Mouse (Mus musculus) skeletal muscle tissue, adult 2 months (tissue): ENCODE data around the gene Fry.

Source experiments
- DNase-seq: peaks from one replicate; pipeline ENCODE4 v3.0.0-alpha.2; 2012; ENCODE audit warnings: low read depth, low spot score

The Fry gene

DNA sequence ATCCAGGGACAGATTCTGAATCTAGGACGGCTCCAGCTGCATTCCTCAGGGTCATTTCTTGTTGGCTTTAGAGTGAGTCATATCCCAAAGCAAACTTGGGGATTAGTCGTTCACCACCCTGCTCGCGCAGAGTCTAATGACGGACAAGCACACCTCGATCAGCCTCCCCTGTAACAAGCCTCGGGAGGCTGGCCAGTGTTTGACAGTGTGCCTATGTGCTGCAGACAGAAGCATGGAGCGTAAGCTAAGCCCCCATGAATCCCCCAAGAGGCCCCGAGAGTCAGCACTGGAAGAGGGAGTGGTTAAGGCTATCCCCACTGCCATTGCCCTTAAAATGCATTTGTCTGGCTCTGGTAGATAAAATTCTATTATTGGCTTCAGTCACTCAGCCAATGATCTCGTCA is 214.9 kb downstream of the Fry start:
- no peak for DNase-seq

DNA sequence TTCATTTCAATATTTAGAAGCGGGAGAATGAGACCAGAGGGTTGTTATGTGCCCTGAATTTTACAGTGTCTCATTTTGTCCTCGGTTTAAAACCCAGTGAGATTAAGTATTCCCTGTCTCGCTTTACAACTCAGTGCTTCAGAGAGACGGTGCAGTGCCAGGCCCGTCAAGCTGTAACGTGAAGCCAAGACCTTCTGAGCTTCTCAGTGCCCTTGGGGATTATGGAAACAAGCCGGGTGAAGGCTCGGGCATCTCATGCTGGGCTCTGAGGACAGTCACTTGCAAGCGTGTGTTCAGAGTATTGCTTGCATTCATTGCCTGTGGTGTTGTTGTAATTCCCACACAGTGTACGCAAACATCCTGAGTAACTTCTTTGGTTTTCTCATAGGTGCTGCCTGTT is 218.0 kb downstream of the Fry start:
- peak; percentile 85 for DNase-seq

DNA sequence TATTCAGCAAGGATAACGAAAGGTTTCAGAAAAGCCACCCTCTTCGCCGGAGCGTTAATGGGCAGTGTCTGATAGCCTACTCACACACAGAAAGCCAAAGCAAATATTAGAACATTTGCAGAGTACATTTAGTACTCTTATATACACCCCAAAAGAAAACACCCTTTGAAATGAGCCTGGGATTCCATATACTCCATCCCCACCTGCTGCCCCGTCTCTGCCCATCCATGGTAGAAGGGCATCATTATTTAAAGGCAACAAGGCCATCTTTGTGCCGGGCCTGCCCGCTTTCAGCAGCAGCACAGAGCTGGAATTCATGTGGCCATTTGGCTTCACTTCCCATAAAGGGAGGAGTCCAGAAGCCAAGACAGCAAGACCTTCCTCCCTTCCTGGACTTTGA is 219.3 kb downstream of the Fry start:
- no peak for DNase-seq

DNA sequence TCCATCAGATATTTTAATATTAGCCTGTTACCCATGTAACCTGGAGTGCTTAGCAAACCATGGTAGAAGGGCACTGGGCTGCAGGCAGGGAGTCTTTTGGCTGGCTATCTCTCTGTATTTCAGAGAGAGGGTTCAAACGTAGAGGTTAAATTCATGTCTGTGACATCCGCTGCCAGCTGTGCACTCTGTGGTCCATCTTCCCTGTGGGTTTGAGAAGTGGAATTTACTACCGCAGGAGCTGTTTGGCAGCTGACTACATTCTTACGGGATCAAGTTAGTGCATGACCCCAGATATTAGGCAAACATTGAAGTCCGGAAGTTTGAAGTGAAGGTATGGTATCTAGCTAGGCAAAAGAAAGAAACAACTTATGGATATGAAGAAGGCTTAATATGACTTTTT is 222.5 kb downstream of the Fry start:
- DNase-seq = no peak

DNA sequence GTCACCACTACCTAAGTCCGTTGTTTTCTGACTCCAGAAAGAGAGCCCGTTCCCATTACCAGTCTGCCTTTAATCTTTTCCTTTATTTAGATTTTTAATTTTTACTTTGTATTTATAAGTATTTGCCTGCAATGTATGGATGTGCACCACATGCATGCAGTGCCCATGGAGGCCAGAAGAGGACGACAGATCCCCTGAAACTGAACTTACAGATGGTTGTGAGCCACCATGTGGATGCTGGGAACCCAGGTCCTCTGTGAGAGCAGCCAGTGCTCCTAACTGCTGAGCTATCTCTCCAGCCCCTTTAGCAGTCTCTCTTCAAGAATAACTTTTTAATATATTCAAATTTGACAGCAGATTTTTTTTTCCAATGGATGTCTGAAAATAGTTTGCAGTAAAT is 223.7 kb downstream of the Fry start:
- no peak for DNase-seq

DNA sequence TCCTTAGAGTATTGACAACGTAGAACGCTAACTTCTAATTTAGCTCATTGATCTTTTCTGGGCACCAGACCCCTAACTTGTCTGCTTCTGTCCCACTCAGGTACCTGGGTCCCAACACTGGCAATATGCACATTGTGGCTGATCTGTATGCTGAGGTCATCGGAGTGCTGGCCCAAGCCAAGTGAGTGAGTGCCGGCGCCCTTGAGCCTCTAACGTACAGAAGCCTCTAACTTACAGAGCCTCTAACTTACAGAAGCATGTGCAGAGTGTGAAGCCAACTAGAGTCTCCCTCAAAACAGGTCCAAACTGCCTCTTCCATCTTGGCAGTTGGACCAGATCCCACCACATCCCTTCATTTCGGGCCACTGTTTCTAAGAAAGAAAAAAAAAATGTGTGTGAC is 227.5 kb downstream of the Fry start:
- no peak for DNase-seq

DNA sequence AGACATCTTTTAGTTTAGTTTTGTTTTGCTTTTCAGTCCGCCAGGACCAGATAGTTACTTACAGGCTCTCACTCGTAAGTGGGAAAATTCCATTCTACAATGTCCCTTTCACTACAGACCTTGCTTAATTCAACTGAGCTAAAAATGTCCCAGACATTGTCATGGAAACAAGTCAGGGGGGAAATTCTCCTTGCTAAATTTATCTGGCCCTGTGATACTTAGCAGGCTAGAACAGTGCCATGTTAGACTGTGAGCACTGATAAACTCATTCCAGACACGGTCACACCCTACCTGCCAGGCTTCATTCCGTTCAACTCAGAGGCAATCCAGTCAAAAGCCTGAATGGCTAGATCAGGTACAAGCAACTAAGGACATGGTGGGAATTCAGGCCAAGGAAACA is 227.9 kb downstream of the Fry start:
- no peak for DNase-seq

DNA sequence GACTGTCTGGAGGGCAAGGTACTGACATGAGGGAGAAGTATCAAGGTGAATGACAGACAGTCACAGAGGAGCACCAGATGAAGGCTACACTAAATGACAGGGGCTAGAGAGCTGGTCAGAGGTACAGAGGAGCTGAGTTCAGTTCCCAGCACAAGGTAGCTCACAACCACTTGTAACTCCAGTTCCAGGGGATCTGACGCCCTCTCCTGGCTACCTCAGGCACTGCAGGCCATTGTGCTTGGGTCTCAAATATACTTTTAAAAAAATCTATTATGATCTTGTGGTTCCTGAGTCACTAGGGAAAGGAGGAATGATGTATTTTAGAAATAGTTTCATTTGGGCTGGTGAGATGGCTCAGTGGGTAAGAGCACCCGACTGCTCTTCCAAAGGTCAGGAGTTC is 229.4 kb downstream of the Fry start:
- DNase-seq = no peak

DNA sequence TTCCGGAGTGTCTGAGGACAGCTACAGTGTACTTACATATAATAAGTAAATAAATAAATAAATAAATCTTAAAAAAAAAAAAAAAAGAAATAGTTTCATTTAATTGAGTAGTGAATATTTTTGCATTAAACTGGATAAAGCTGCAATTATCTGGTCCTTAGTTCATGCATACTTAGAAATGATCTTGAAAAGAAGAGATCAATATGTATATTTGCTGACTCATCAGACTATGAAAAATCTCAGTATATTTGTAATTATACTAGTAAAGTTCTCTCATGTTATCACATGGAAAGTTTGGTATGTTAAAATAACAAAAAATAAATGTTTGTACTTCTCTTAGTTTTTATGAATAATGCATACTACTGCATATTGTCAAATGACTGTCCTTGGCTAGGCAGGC is 229.9 kb downstream of the Fry start:
- DNase-seq = no peak

DNA sequence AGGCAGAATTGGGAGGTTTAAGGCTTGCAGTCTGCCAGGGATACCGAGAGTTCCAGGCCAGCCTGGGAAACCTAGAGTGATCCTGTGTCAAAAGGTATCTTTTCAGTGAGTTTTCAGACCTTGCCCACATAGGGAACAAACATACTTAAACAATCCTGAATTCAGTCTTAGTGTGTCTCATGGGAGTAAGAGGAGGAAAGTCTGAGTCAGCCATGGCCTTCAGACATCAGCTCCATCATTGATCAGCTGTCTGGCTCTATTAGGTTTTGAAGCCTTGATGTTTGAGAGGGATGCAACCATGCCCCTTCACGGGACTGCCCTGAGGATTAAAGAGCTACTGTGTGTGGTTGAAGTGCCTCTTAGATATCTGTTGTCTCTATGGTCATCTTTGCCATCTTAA is 232.7 kb downstream of the Fry start:
- DNase-seq = no peak

DNA sequence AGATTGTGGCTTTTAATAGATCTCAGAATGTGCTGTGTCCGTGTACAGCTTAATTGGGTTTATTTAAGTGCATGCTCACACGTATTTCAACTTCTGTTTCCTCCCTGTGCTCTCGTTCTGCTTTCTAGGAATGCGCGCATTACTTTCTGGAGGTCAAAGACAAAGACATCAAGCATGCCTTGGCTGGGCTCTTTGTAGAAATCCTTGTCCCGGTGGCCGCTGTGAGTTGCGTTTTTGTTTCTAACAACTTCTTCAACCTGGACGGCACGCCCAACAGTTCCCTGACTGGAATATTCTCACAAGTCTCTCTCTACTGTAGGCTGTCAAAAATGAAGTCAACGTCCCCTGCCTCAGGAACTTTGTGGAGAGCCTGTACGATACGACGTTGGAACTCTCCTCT is 240.2 kb downstream of the Fry start:
- no peak for DNase-seq

DNA sequence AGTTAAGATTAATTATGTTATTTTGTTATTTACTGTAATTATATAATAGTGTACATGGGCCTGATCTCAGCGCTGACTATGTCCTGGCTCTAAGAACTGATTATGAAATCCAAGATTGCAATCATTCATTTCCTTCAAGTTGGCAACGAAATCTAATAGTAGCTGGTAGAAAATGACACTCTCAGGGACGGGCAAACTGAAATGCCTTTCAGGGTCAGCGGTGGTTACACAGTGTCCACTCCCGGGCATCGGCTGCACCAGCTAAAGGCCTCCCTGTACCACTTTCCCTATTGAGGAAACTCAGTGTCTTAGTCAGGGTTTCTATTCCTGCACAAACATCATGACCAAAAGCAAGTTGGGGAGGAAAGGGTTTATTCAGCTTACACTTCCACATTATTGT is 243.8 kb downstream of the Fry start:
- peak; percentile 52 for DNase-seq

DNA sequence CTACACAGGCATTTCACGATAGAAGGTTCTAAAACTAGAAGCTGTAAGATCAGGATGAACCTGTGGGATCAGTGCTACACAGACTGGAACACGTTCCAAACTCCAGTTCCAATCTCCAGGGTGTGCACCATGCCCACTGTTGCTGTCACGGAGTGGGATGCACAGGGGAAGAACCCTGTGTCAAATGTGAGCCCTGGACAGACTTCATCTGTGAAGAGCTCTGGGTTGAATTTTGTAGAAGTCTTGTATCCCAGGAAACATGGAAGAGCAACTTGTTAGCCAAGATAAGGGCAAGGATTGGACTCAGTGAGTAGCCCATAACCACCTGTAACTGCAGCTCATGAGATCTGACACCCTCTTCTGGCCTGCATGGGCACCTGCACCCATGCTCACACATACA is 246.2 kb downstream of the Fry start:
- DNase-seq = no peak

DNA sequence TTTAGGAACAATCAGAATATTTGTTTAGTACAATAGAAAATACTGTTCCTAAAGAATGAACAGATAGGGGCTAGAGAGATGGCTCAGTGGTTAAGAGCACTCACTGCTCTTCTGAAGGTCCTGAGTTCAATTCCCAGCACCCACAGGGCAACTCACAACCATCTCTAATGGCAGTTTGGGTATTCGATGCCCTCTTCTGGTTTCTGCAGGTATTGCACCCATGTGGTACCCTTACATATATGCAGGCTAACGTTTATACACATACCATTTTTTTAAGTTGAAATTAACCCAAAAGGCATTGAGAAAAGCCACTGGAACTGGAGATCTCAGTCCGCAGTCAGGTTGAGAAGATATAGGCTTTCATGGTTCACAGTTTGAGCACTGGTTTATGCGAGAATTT is 248.6 kb downstream of the Fry start:
- no peak for DNase-seq

DNA sequence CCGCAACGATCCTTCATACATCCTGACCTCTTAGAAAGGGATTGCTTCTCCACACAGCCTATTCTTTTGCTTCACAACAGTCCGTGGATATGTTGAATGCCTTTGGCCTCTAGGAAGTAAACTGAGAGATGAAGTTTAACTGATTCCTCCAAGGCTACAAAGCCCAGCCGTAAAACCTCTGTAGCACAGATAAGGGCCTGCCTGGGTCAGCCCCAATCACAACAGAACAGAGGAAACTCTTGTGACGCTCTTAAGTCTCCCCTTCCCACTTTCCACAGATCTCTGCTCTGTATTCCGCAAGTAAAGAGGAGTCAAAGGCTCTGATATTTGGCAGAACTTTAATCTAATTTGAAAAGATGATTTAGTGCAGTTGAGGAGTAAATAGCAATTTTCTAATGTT is 251.8 kb downstream of the Fry start:
- no peak for DNase-seq

DNA sequence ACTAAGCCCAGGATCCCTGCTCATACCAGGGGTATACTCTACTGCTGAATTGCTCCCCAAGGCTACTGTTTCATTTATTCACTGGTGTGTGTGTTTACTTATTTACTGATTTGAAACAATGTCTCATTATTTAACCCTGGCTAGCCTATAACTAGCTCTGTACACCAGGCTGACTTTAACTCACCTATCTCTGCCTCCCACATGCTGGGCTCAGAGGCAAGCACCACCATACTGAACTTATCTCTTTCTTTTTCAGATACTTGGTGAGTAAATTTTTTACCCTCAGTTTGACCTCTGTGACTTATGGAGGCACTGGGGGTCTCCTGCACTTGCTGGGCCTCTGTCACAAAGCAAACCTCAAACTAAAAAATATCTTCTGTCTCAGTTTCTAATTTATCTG is 252.4 kb downstream of the Fry start:
- DNase-seq = no peak

DNA sequence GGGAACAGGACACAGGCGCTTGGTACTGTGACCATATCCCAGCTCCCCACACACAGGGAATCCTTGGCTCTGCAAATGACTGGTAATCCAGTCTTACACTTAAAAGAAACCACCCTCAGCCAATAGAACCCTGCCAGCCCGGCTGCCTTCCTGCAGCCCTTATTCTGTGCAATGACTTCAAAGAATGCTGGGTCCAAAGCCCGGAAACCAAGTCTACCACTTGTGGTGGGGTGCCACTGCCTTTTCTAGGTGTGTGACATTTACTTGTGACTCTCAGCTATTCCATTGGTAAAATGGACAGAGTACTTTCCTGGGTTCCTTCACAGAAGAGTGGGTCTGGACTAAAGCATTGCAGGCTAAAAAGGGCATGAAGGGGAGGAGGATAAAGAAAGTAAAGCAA is 254.5 kb downstream of the Fry start:
- DNase-seq = no peak

DNA sequence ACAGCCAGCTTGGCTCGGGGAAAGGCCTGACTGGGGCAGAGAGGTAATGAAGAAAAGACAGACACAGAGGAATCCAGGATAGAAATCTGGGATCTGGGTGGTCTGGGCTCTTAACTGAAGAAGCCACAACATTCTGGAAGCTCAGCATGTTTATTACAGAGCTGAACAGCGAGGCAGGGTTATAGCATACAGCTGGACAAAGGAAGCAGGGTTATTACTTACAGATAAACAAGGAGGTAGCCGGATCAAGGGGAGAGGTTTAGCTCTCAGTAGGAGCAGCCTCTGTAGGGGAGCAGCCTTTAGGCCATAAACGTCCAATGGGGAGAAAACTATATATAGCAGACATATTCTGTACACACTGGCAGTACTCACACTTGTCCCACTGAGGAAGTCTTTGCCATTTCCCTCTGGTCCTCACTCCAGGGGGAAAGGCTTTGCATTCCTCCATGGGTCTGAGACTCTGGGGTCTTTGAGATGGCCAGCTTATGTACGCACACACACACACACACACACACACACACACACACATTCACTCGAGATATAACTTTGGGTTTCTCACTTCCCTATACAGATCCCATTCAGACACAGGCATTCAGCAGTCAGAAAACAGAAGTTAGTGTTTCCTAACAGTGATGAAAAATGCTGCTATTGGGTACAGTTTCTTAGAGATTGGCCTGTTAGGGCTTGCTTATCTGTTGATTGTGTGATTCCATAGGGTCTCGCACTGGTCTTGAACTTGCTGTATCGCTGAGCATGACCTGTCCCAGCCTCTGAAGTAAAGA is 256.5 kb downstream of the Fry start:
- DNase-seq = no peak

DNA sequence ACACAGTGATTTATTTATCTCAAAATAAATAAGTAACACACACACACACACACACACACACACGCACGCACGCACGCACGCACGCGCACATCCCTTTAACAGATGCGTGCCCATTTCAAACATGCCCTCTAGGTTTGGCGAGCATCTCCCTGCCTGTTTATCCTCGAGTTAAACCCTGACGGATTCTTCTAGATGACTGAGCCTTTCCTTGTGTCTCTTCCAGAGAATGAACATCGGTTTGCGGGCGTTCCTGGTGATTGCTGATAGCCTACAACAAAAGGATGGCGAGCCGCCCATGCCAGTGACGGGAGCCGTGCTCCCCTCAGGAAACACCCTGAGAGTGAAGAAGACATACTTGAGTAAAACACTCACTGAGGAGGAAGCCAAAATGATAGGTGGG is 260.1 kb downstream of the Fry start:
- no peak for DNase-seq

DNA sequence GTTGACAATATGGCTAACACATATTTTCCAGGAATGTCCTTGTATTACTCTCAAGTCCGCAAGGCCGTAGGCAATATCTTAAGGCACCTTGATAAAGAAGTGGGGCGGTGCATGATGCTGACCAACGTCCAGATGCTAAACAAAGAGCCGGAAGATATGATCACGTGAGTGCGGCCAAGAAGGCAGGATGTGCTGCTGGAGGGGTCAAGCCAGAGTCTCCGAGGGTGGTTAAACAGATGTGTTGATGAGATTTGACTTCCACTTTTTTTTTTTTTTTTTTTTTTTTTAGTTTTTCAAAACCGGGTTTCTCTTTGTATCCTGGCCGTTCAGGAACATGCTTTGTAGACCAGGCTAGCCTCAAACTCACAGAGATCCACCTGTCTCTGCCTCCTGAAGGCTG is 262.3 kb downstream of the Fry start:
- no peak for DNase-seq

DNA sequence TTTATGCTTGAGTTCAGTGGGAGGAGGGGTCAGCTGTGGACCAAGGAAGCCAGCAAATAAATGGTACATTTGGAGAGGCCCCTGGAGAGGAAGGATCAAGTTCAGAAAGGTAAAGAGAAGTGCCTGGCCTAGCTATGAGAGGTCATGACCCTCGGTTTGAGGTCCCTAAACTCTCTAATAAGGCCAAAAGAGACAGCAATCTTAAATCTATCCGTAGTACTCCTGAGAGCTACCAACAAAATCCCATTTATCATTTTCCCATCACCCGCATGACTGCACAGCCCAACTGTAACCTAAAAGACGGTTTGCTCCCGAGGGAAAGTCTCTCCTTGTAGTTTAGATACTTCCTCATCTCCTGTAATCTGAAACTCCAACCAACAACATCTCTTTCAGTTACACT is 264.0 kb downstream of the Fry start:
- no peak for DNase-seq

DNA sequence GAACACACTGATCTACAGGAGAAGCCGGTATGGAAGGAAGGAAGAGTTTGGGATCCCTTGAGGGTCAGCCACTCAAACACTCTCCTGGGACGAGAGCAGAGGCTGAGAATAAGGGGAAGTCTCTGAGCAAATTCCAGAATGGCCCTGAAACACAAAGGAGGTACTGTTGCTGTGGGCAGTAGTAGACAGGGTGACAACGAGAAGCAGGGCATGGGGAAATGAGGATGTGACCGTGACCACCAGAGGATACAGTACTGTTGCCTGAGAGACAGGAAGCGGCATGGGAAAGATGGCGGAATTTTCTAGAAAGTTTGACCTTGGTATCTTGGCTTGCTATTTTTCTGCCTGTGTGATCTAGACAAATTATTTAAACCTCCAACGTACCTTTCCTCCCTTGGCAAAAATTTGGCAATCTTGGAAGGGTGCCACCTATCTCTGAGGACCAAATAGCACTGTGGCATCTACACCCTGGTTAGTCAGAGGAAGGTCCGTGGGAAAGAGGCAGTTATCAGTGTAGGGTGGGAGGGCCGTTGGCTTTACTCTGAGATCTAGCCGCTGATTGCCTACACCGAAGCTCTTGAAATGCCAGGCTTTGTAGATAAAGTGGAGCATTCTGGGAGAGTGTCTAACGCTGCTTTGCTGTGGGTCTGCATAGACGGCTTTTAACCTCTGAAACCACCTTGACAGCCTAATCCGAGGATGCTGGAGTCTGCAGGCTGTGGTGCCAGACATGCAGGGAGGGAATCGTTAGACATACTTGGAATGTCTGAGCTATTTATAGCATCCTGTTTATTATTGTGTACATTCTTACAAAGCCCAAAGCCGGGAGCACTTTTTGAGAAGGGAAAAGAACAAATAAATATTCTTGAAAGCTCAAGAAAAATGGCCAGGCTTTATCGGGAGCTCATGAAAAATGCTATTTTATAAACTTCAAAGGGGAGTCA is 266.1 kb downstream of the Fry start:
- DNase-seq = no peak

DNA sequence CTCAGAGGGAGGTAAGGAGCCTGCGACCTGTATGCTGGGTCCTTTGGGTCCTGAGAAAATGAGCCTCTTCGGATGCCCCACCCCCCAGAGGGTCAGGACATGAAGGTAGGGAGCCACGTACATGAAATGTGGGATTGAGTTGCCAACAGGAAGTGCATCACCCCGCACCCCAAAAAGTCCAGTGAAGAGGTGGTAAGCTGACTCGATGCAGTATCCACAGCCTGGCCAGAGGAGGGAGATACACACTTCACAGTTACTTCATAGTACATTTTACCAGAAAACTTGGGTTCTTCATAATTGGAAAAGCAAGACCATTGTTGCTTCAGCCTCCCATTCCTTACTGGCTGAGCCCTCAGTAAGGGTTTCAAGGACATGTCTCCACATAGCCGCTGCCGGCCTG is 266.8 kb downstream of the Fry start:
- DNase-seq = no peak
